Mouse (Mus musculus) lung, embryonic 15.5 days (tissue): ENCODE data around the gene Cntnap1. TPM values are rescaled to one million over a fixed set of nuclear protein-coding genes. Genes with fewer than 3 reads are reported as not detected.
A peak's percentile ranks its signal among the peaks of the same experiment; 100 is the strongest.

Experiments used
- ATAC-seq: fragments of 200-750 bp; cut with Nextera tagmentation; 2 replicates; pipeline ENCODE4 v1.8.0; 2017; ENCODE audit warnings: moderate number of reproducible peaks, borderline replicate concordance; ENCODE audit not compliant: low FRiP score, low TSS enrichment; ENCODE audit errors: extremely low read depth
- H3K27ac ChIP-seq: fragments of 300-500 bp; sonication (generic); 2 replicates; pipeline ENCODE4 v1.5.1; 2015; ENCODE audit warnings: moderate library complexity, mild to moderate bottlenecking, inconsistent platforms
- H3K27me3 ChIP-seq: fragments of 300-500 bp; sonication (generic); 2 replicates; pipeline ENCODE4 v1.6.1; 2015; ENCODE audit warnings: inconsistent platforms
- H3K36me3 ChIP-seq: fragments of 300-500 bp; sonication (generic); 2 replicates; pipeline ENCODE4 v1.6.1; 2015; ENCODE audit warnings: inconsistent platforms
- H3K4me1 ChIP-seq: fragments of 300-500 bp; sonication (generic); 2 replicates; pipeline ENCODE4 v1.6.1; 2015; ENCODE audit warnings: inconsistent platforms
- H3K4me2 ChIP-seq: fragments of 300-500 bp; sonication (generic); 2 replicates; pipeline ENCODE4 v1.6.1; 2015; ENCODE audit warnings: inconsistent platforms, mild to moderate bottlenecking, moderate library complexity
- H3K4me3 ChIP-seq: fragments of 300-500 bp; sonication (generic); 2 replicates; pipeline ENCODE4 v1.5.1; 2015; ENCODE audit warnings: mild to moderate bottlenecking, inconsistent platforms
- H3K9ac ChIP-seq: fragments of 300-500 bp; sonication (generic); 2 replicates; pipeline ENCODE4 v1.6.1; 2015; ENCODE audit warnings: inconsistent platforms
- H3K9me3 ChIP-seq: fragments of 300-500 bp; sonication (generic); 2 replicates; pipeline ENCODE4 v1.6.1; 2016; ENCODE audit warnings: inconsistent platforms
- WGBS: fragments of 180-500 bp; shearing (Covaris S2); methylation state at CpG from one replicate; pipeline ENCODE4 v1.1.7; 2015; 5-methylcytosine and 5-hydroxymethylcytosine counted together
- polyA plus RNA-seq: library from polyadenylated mRNA; unstranded; fragments of >200 nt; fragmentation: Nextera tagmentation; extraction: Ambion mirVana; gene quantifications from 2 replicates; pipeline ENCODE4 v1.2.1, GENCODE M21; 2015

Gene Cntnap1
- polyA plus RNA-seq, 1 experiment from 2014 or later: 1.4 TPM

DNA sequence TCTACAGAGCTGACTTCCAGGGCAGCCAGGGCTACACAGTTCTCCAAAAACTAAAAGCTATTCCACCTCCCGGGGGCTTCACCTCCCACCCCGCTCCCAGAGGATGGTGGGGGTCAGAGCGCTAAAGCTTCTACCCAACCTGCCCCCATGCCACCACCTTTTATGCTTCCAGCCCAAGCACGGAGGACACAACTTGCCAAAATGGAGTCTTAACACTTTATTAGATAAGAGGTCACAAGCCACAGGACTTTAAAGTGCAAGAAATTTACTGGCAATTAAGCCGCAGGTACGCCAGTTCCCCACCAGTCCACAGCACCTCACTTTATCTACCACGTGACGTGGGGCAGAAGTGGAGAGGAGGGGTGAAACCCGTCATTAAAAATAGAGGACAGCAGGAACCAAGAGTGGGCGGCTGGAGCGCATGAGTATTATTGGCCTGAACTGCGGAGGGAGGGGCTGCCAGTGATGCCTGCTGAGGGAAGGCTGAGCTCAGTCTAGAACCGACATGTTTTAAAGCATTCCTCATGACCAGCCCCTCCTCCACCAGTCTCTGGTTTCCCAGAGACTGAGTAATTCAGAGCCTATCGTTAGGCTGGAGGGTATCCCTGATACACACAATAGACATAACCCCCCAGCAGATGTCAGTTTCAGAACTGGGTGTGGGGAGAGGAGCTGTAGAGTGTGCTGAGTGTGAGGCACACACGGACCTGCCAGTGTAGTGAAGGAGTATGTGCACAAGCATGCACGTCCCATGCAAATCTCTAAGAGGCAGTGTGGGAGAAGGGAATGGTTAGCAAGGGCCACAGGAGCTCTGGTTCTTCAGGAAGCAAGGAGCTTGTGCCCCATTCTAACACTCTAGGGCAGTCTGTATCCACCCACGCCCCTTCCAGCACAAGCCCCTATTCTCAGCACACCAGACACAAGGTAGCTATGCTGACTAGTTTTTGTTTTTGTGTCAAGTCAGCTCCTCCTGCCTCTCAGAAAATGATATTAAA, 20.9 kb downstream of the Cntnap1 start:
- no peak overlapping the region for H3K4me3 ChIP-seq
- H3K4me1 ChIP-seq: peaks cover 38% of the 10 kb centered on the region
- H3K27me3 ChIP-seq: no peaks in the 10 kb centered on the region
- 0 out of 2 replicates have a peak, but pooled peaks cover 9% of the 10 kb centered on the region for H3K36me3 ChIP-seq
- peak overlapping the region; percentile 97 for H3K27ac ChIP-seq
- no peak overlapping the region for H3K9ac ChIP-seq
- no peak for ATAC-seq
- no peaks in the 10 kb centered on the region for H3K9me3 ChIP-seq
- 46% methylated on average over 17 of the region's 17 CpGs for WGBS
- no peak overlapping the region for H3K4me2 ChIP-seq

DNA sequence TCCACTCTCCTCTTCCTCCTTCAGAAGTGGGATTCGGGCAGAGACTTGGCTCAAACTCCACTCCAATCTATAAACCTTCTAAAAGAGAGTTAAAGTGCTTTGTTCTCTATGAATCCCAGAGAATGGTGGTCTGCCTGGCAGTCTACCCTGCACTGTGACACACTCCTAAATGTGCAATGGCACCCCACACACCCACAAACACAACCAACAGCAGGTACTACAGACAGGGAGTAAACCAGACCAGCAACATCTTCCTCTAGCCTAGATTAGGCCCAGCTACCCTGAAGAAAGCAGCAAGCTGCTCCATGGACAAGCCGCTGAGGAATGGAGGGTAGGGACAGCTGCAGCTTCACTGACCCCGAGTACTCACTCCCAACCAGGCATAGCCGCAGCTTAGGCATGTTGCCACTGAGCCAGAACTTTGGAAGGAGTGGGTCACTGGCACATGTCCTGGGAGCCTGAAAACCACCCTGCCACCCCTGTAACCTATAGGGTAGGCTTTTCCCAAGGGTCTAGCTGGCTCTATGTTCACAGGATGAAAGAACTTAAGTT, 21.7 kb downstream of the Cntnap1 start:
- Histone ChIP-seq H3K4me3 (no peak overlapping the region), H3K36me3 (peaks cover 15% of the 10 kb centered on the region; the same call in 1 of the 2 replicates), H3K4me1 (peaks cover 38% of the 10 kb centered on the region), H3K9me3 (no peaks in the 10 kb centered on the region), H3K9ac (no peak overlapping the region), H3K27ac (peak overlapping the region; percentile 97; the same call in 1 of the 2 replicates), H3K4me2 (no peak overlapping the region), H3K27me3 (no peaks in the 10 kb centered on the region)
- no peak for ATAC-seq
- WGBS: 71% methylated on average over 4 of the region's 4 CpGs

DNA sequence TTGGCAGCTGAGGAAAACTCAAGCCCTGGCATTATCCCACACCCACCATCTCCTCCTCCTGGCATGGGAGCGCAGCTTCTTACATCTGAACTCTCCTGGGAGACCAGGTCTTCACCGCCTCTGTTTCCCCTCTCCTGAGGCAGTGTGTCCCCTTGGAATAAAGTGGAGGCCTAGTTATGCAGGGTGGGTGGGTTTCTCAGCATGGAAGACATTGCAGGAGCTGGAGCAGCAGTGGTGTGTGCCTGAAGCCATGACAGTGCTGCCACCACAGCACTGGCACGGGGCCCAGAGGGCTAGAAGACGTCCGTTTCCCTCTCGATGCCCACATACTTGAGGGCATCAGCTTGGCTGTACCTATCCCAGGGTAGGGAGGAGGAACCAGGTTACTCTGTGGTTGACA, 22.3 kb downstream of the Cntnap1 start:
- Histone ChIP-seq H3K36me3 (peaks cover 20% of the 10 kb centered on the region), H3K4me2 (no peak overlapping the region), H3K27ac (no peak overlapping the region), H3K27me3 (no peaks in the 10 kb centered on the region), H3K4me3 (no peak overlapping the region), H3K4me1 (peaks cover 38% of the 10 kb centered on the region), H3K9ac (no peak overlapping the region), H3K9me3 (no peaks in the 10 kb centered on the region)
- WGBS: 87% methylated on average over 6 of the region's 6 CpGs
- ATAC-seq: no peak

DNA sequence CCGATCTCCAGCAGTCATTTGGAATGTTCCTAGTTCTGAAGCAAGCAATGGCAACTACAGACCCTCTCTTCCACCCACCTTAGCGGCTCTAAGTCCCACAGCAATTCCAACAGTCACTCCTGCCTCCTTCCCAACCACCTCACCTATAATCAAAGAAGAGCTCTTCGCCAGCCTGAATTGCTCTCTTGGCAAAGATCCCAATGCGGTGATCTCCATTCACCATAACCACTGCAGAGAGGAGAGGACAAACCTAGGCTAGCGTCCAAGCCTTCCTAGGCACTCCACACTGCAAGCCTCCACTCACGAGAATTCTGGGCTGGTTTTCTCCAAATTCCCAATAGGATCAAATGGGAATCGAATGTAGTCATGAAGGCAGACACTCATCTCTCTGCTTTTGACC, 22.8 kb downstream of the Cntnap1 start:
- no peak overlapping the region for H3K9ac ChIP-seq
- no peaks in the 10 kb centered on the region for H3K27me3 ChIP-seq
- no peak overlapping the region for H3K27ac ChIP-seq
- no peak for ATAC-seq
- no peak overlapping the region for H3K4me3 ChIP-seq
- WGBS: 85% methylated on average over 7 of the region's 7 CpGs
- H3K4me2 ChIP-seq: no peak overlapping the region
- H3K4me1 ChIP-seq: peaks cover 38% of the 10 kb centered on the region
- H3K9me3 ChIP-seq: no peaks in the 10 kb centered on the region
- peaks cover 23% of the 10 kb centered on the region for H3K36me3 ChIP-seq

DNA sequence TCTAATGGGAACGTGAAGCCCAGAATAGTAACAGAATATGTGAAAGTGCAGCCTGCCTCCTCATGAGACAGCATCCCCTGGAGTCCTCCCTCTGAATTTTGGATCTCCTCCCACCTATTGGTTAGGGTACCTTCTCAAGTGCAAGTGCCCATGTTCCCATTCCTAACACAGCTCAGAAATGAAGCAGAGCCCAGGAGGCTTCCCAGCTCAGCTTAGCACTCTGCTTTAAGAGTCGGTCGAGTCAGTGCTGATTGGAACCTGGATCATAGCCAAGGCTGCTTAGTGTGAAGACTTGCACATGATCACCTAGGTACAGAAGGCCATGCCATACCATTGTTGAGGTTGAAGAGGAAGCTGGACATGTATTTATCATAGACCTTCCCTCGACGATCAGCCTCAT, 23.8 kb downstream of the Cntnap1 start:
- WGBS: 64% methylated on average over 5 of the region's 5 CpGs
- no peak for ATAC-seq

DNA sequence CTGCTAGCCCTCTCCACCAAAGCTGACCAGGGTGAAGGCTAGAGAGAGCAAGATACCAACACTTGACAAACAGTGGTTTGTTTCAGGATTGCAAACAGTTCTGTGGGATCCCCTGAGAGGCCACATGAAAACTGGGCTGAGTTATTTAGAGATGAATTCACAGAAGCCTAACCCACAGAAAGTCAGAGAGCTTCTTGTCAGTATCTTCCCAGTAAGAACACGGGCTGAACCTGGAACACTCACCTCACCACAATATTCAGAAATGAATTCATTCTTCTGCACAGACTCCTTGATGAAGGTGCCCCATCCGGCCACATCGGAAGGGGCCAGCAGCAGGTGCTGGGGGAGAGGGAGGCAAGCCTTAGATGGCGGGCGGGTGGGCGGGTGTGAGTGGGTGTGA, 24.3 kb downstream of the Cntnap1 start:
- Histone ChIP-seq H3K4me3 (no peak overlapping the region), H3K36me3 (peaks cover 35% of the 10 kb centered on the region), H3K9ac (no peak overlapping the region), H3K9me3 (no peaks in the 10 kb centered on the region), H3K4me1 (peaks cover 25% of the 10 kb centered on the region), H3K27me3 (no peaks in the 10 kb centered on the region), H3K4me2 (no peak overlapping the region), H3K27ac (0 out of 2 replicates have a peak overlapping the region, but pooled peaks have one; percentile 9)
- no peak for ATAC-seq
- 69% methylated on average over 6 of the region's 6 CpGs for WGBS

More for the DNA sequence above, 23.8 kb downstream of the Cntnap1 start:
- Histone ChIP-seq H3K4me1 (peaks cover 30% of the 10 kb centered on the region), H3K36me3 (peaks cover 30% of the 10 kb centered on the region), H3K4me3 (no peak overlapping the region), H3K4me2 (no peak overlapping the region), H3K9ac (no peak overlapping the region), H3K27me3 (no peaks in the 10 kb centered on the region), H3K27ac (0 out of 2 replicates have a peak overlapping the region, but pooled peaks have one; percentile 9), H3K9me3 (no peaks in the 10 kb centered on the region)

DNA sequence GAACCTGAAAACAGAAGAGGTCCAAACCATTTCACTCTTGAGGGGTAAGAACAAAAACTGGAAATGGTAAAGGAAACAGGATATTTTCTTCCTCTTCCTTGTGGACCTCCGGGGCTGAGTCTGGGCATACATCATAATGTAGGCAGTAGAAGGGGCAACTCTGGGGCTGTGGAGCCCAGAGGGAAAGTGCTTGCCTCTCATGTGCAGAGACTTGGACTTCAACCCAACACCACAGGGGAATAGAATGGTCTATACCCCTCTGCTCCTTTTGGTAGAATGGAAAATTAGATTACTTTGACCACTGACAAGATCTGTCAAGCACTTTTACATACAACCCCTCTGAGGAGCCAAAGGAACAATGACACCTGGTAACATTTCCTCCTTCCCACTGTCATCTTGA, 24.8 kb downstream of the Cntnap1 start:
- Histone ChIP-seq H3K9ac (no peak overlapping the region), H3K4me3 (no peak overlapping the region), H3K4me1 (peaks cover 21% of the 10 kb centered on the region), H3K27ac (no peak overlapping the region), H3K36me3 (peaks cover 40% of the 10 kb centered on the region), H3K27me3 (no peaks in the 10 kb centered on the region), H3K9me3 (no peaks in the 10 kb centered on the region), H3K4me2 (no peak overlapping the region)
- no peak for ATAC-seq
- WGBS: 82% methylated on average over 1 of the region's 1 CpGs

DNA sequence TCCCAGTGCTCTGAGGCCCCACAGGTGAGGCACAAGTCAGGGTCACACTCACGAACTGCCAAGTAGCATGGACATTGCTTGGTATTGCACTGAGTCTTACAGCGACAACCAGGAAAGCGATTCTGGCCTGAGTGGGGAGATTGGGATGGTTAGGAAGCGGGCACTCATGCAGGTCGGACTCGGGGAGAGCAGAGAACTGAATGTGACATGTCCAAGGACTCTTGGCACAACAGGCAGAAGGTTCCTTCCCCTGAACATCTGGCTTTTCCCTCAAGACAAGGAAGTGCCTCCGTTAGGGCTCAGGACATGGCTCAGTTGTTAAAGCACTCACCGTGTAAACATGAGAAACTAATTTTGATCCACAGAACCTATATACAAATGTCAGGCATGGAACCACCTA, 25.2 kb downstream of the Cntnap1 start:
- no peak for ATAC-seq
- 80% methylated on average over 8 of the region's 8 CpGs for WGBS
- peaks cover 16% of the 10 kb centered on the region for H3K4me1 ChIP-seq
- H3K9me3 ChIP-seq: no peaks in the 10 kb centered on the region
- H3K36me3 ChIP-seq: peaks cover 45% of the 10 kb centered on the region
- H3K4me2 ChIP-seq: no peak overlapping the region
- no peaks in the 10 kb centered on the region for H3K27me3 ChIP-seq
- H3K4me3 ChIP-seq: no peak overlapping the region
- H3K9ac ChIP-seq: no peak overlapping the region
- H3K27ac ChIP-seq: no peak overlapping the region

DNA sequence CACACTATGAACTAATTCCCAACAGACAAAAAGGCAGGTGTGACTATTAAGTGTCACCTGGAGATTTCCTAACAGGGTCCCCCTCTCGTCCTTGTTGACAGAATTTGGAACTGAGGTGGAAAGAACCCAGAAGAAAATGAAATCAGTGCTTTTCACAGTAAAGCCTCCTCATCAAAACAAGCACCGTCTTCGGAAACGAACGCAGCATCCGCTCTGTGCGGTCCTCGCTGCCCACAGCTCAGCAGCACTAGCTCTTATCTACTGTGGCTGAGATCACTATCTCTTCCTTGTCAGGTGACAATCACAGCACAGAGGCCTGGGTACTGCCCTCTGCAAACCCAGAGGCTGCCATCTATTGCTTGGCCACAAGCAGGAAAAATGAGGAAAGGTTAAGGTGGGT, 25.9 kb downstream of the Cntnap1 start:
- no peaks in the 10 kb centered on the region for H3K27me3 ChIP-seq
- no peak overlapping the region for H3K4me2 ChIP-seq
- no peak overlapping the region for H3K9ac ChIP-seq
- no peak overlapping the region for H3K4me3 ChIP-seq
- 85% methylated on average over 8 of the region's 8 CpGs for WGBS
- no peak overlapping the region for H3K27ac ChIP-seq
- H3K9me3 ChIP-seq: no peaks in the 10 kb centered on the region
- ATAC-seq: no peak
- peaks cover 49% of the 10 kb centered on the region for H3K36me3 ChIP-seq
- H3K4me1 ChIP-seq: peaks cover 10% of the 10 kb centered on the region

DNA sequence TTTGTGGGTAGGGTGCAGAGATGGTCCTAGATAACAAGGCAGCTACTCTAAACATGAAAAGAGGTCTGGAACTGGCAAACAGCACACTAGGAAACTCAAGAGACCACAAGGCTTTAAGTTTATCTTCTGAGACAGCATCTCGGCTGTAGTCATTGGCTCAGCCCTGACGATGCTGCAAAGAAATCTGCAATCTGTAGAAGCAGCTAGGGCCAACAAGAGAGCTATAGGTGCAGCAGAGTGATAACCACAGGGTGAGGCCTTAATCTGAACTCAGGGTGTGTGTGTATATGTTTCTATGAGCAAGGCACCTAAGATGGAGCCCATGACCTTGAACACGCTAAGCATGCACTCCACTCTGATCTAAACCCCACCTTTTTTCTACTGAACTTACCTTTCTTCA, 29.2 kb downstream of the Cntnap1 start:
- 78% methylated on average over 3 of the region's 3 CpGs for WGBS
- no peaks in the 10 kb centered on the region for H3K9me3 ChIP-seq
- no peak for ATAC-seq
- no peak overlapping the region for H3K27ac ChIP-seq
- H3K36me3 ChIP-seq: peaks cover 57% of the 10 kb centered on the region
- no peak overlapping the region for H3K4me3 ChIP-seq
- no peaks in the 10 kb centered on the region for H3K4me1 ChIP-seq
- no peak overlapping the region for H3K9ac ChIP-seq
- no peak overlapping the region for H3K4me2 ChIP-seq
- H3K27me3 ChIP-seq: no peaks in the 10 kb centered on the region

DNA sequence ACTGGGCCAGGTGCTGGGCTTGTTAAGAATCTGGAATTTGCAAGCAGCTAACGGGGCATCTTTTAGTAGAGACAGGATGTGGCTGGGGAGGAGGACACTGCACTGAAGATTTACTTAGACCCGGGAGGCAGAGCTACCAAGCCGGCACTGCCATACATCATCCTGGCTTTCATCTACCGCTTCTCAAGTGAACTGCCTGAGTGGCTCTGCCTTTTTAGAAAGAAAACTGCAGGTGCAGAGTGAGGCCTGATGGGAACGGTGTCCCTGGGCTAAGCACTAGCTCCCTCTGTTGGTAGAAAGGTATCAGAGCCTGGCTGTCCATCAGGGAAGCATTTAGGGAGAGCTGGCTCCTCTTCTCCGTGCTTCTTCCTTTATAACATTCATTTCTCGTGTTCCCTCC, 30.7 kb downstream of the Cntnap1 start:
- Histone ChIP-seq H3K4me2 (no peak overlapping the region), H3K4me3 (no peak overlapping the region), H3K4me1 (no peaks in the 10 kb centered on the region), H3K36me3 (peaks cover 66% of the 10 kb centered on the region), H3K9ac (no peak overlapping the region), H3K27ac (no peak overlapping the region), H3K27me3 (no peaks in the 10 kb centered on the region), H3K9me3 (no peaks in the 10 kb centered on the region)
- WGBS: 21% methylated on average over 7 of the region's 7 CpGs
- ATAC-seq: no peak

DNA sequence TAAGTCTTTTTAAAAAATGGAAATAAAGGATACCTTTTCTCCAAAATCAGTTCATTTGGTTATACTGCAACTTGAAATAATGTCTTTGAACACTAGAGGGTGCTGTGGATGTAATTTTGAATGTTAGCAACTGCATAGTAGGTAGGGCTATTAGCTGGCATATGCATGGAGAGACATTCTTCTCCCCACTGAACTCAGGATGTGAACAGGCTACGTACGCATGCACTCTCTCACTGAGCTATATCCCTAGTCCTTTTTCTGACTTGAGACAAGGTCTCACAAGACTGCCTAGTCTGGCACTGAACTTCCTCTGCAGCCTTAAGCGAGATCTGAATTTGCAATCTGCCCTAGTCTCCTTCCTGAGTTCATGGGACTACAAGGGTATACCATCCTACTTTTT, 41.6 kb downstream of the Cntnap1 start:
- H3K4me1 ChIP-seq: no peaks in the 10 kb centered on the region
- ATAC-seq: no peak
- H3K9ac ChIP-seq: no peak overlapping the region
- no peaks in the 10 kb centered on the region for H3K9me3 ChIP-seq
- WGBS: 24% methylated on average over 3 of the region's 3 CpGs
- no peak overlapping the region for H3K27ac ChIP-seq
- no peaks in the 10 kb centered on the region for H3K27me3 ChIP-seq
- H3K4me2 ChIP-seq: no peak overlapping the region
- H3K36me3 ChIP-seq: peaks cover 66% of the 10 kb centered on the region
- H3K4me3 ChIP-seq: no peak overlapping the region
